Mouse (Mus musculus) kidney, embryonic 16.5 days (tissue): ENCODE measurements around the gene Ube2n. TPM values are rescaled to one million over a fixed set of nuclear protein-coding genes. Genes with fewer than 3 reads are reported as not detected.
A peak's percentile ranks its signal among the peaks of the same experiment; 100 is the strongest.
"Not testable (repeated sequence)": the region's sequence is repeated elsewhere in the genome, so short reads cannot be mapped to it uniquely, and the experiment has no call there.

Source experiments
- ATAC-seq: fragments of 200-750 bp; cut with Nextera tagmentation; 2 replicates; pipeline ENCODE4 v1.8.0; 2017; ENCODE audit warnings: moderate TSS enrichment; ENCODE audit not compliant: low FRiP score, low TSS enrichment
- H3K27ac ChIP-seq: fragments of 300-500 bp; sonication (generic); 2 replicates; pipeline ENCODE4 v1.5.1; 2014; ENCODE audit warnings: low read length
- H3K27me3 ChIP-seq: fragments of 300-500 bp; sonication (generic); 2 replicates; pipeline ENCODE4 v1.6.1; 2014; ENCODE audit warnings: low read length, control low read depth, mixed read lengths; ENCODE audit not compliant: insufficient read depth
- H3K36me3 ChIP-seq: fragments of 300-500 bp; sonication (generic); 2 replicates; pipeline ENCODE4 v1.6.1; 2014; ENCODE audit warnings: low read length, control low read depth, mixed read lengths; ENCODE audit not compliant: insufficient read depth
- H3K4me1 ChIP-seq: fragments of 300-500 bp; sonication (generic); 2 replicates; pipeline ENCODE4 v1.6.1; 2014; ENCODE audit warnings: low read length, control low read depth, mixed read lengths; ENCODE audit not compliant: insufficient read depth
- H3K4me2 ChIP-seq: fragments of 300-500 bp; sonication (generic); replicated peaks from 2 replicates; pipeline ENCODE4 v1.6.1; 2014; ENCODE audit warnings: low read depth, low read length
- H3K4me3 ChIP-seq: fragments of 300-500 bp; sonication (generic); 2 replicates; pipeline ENCODE4 v1.5.1; 2014; ENCODE audit warnings: mild to moderate bottlenecking, low read length
- H3K9ac ChIP-seq: fragments of 300-500 bp; sonication (generic); replicated peaks from 2 replicates; pipeline ENCODE4 v1.6.1; 2014; ENCODE audit warnings: low read length
- H3K9me3 ChIP-seq: fragments of 300-500 bp; sonication (generic); 2 replicates; pipeline ENCODE4 v1.6.1; 2016; ENCODE audit warnings: low read length, control low read depth
- WGBS: fragments of 180-500 bp; shearing (Covaris S2); extraction: QIAGEN DNeasy Blood & Tissue Kit; methylation state at CpG from one replicate; pipeline ENCODE4 v1.1.7; 2014; 5-methylcytosine and 5-hydroxymethylcytosine counted together
- polyA plus RNA-seq: library from polyadenylated mRNA; unstranded; fragments of >200 nt; fragmentation: Nextera tagmentation; extraction: Ambion mirVana; gene quantifications from 2 replicates; pipeline ENCODE4 v1.2.1, GENCODE M21; 2015

Gene Ube2n
- polyA plus RNA-seq, 1 experiment from 2014 or later: 353 TPM

- Histone ChIP-seq H3K9me3 (no peaks in the 10 kb centered on the region), H3K4me1 (no peaks in the 10 kb centered on the region), H3K36me3 (peaks cover 9% of the 10 kb centered on the region), H3K27me3 (no peaks in the 10 kb centered on the region), H3K27ac (no peak overlapping the region), H3K9ac (no peak overlapping the region), H3K4me3 (no peak overlapping the region), H3K4me2 (no peak overlapping the region)
- 84% methylated on average over 3 of the region's 3 CpGs for WGBS
- ATAC-seq: no peak
These were observed 24.3 kb downstream of the Ube2n start for GRCm38 (mm10) chr10:95539260-95539659.

GRCm38 (mm10) chr10:95539841-95540240, 24.9 kb downstream of the Ube2n start:
- Histone ChIP-seq H3K36me3 (peaks cover 12% of the 10 kb centered on the region), H3K4me3 (no peak overlapping the region), H3K27me3 (no peaks in the 10 kb centered on the region), H3K4me1 (no peaks in the 10 kb centered on the region), H3K9me3 (no peaks in the 10 kb centered on the region), H3K4me2 (no peak overlapping the region), H3K9ac (no peak overlapping the region), H3K27ac (no peak overlapping the region)
- no peak for ATAC-seq
- 82% methylated on average over 3 of the region's 3 CpGs for WGBS

- 89% methylated on average over 4 of the region's 4 CpGs for WGBS
- H3K4me3 ChIP-seq: no peak overlapping the region
- H3K27ac ChIP-seq: no peak overlapping the region
- H3K9ac ChIP-seq: no peak overlapping the region
- no peak for ATAC-seq
- H3K27me3 ChIP-seq: no peaks in the 10 kb centered on the region
- H3K4me2 ChIP-seq: no peak overlapping the region
- H3K4me1 ChIP-seq: no peaks in the 10 kb centered on the region
- H3K9me3 ChIP-seq: no peaks in the 10 kb centered on the region
- peaks cover 29% of the 10 kb centered on the region for H3K36me3 ChIP-seq
These were observed 28.0 kb downstream of the Ube2n start for GRCm38 (mm10) chr10:95542916-95543315.

GRCm38 (mm10) chr10:95543377-95543776, 28.4 kb downstream of the Ube2n start:
- no peaks in the 10 kb centered on the region for H3K4me1 ChIP-seq
- no peak overlapping the region for H3K9ac ChIP-seq
- H3K4me2 ChIP-seq: no peak overlapping the region
- H3K4me3 ChIP-seq: no peak overlapping the region
- H3K27me3 ChIP-seq: no peaks in the 10 kb centered on the region
- no peak for ATAC-seq
- peaks cover 33% of the 10 kb centered on the region for H3K36me3 ChIP-seq
- no peaks in the 10 kb centered on the region for H3K9me3 ChIP-seq
- H3K27ac ChIP-seq: no peak overlapping the region
- WGBS: 86% methylated on average over 2 of the region's 2 CpGs

- Histone ChIP-seq H3K4me2 (no peak overlapping the region), H3K9ac (no peak overlapping the region), H3K4me1 (no peaks in the 10 kb centered on the region), H3K9me3 (no peaks in the 10 kb centered on the region), H3K27me3 (no peaks in the 10 kb centered on the region), H3K27ac (no peak overlapping the region), H3K4me3 (no peak overlapping the region), H3K36me3 (peaks cover 36% of the 10 kb centered on the region)
- ATAC-seq: peak; percentile 57; the same call in 1 of the 2 replicates
These were observed 29.1 kb downstream of the Ube2n start for GRCm38 (mm10) chr10:95544004-95544403.

- no peak overlapping the region for H3K9ac ChIP-seq
- no peak overlapping the region for H3K27ac ChIP-seq
- no peaks in the 10 kb centered on the region for H3K9me3 ChIP-seq
- no peak overlapping the region for H3K4me2 ChIP-seq
- ATAC-seq: no peak
- H3K4me1 ChIP-seq: no peaks in the 10 kb centered on the region
- no peaks in the 10 kb centered on the region for H3K27me3 ChIP-seq
- no peak overlapping the region for H3K4me3 ChIP-seq
- WGBS: 87% methylated on average over 2 of the region's 2 CpGs
- H3K36me3 ChIP-seq: peaks cover 41% of the 10 kb centered on the region
These were observed 29.7 kb downstream of the Ube2n start for GRCm38 (mm10) chr10:95544651-95545050.

GRCm38 (mm10) chr10:95545051-95545450, 30.1 kb downstream of the Ube2n start:
- H3K4me2 ChIP-seq: no peak overlapping the region
- peaks cover 45% of the 10 kb centered on the region for H3K36me3 ChIP-seq
- no peak for ATAC-seq
- no peak overlapping the region for H3K9ac ChIP-seq
- no peaks in the 10 kb centered on the region for H3K9me3 ChIP-seq
- H3K27me3 ChIP-seq: no peaks in the 10 kb centered on the region
- no peak overlapping the region for H3K27ac ChIP-seq
- 74% methylated on average over 4 of the region's 4 CpGs for WGBS
- H3K4me1 ChIP-seq: no peaks in the 10 kb centered on the region
- H3K4me3 ChIP-seq: no peak overlapping the region

GRCm38 (mm10) chr10:95546178-95546577, 31.2 kb downstream of the Ube2n start:
- WGBS: 95% methylated on average over 2 of the region's 2 CpGs
- H3K4me2 ChIP-seq: no peak overlapping the region
- no peak overlapping the region for H3K27ac ChIP-seq
- no peaks in the 10 kb centered on the region for H3K4me1 ChIP-seq
- H3K4me3 ChIP-seq: no peak overlapping the region
- no peaks in the 10 kb centered on the region for H3K9me3 ChIP-seq
- H3K27me3 ChIP-seq: no peaks in the 10 kb centered on the region
- no peak for ATAC-seq
- peaks cover 53% of the 10 kb centered on the region for H3K36me3 ChIP-seq
- H3K9ac ChIP-seq: no peak overlapping the region

- Histone ChIP-seq H3K4me3 (no peak overlapping the region), H3K4me1 (no peaks in the 10 kb centered on the region), H3K36me3 (peaks cover 51% of the 10 kb centered on the region), H3K9me3 (no peaks in the 10 kb centered on the region), H3K9ac (no peak overlapping the region), H3K4me2 (no peak overlapping the region), H3K27ac (no peak overlapping the region), H3K27me3 (no peaks in the 10 kb centered on the region)
- 73% methylated on average over 11 of the region's 11 CpGs for WGBS
- ATAC-seq: no peak
These were observed 33.3 kb downstream of the Ube2n start for GRCm38 (mm10) chr10:95548154-95548826.

GRCm38 (mm10) chr10:95549080-95549479, 34.1 kb downstream of the Ube2n start:
- WGBS: 82% methylated on average over 5 of the region's 5 CpGs
- not testable (repeated sequence) for ATAC-seq, H3K27me3 ChIP-seq, H3K9ac ChIP-seq, H3K27ac ChIP-seq, H3K4me3 ChIP-seq, H3K4me1 ChIP-seq, H3K4me2 ChIP-seq, H3K9me3 ChIP-seq
- H3K36me3 ChIP-seq: peaks cover 47% of the 10 kb centered on the region
